Mouse (Mus musculus) T-helper 1 cell (primary cell): ENCODE data around the gene Gabpa.

ENCODE experiments used
- in situ Hi-C: fragments of 300-600 bp; cut with MboI, MseI; formaldehyde crosslinking; loops from one replicate; pipeline ENCODE4 v1.15.1; 2025; ENCODE audit warnings: high pct_unique_total_duplicates

Gene Gabpa

DNA sequence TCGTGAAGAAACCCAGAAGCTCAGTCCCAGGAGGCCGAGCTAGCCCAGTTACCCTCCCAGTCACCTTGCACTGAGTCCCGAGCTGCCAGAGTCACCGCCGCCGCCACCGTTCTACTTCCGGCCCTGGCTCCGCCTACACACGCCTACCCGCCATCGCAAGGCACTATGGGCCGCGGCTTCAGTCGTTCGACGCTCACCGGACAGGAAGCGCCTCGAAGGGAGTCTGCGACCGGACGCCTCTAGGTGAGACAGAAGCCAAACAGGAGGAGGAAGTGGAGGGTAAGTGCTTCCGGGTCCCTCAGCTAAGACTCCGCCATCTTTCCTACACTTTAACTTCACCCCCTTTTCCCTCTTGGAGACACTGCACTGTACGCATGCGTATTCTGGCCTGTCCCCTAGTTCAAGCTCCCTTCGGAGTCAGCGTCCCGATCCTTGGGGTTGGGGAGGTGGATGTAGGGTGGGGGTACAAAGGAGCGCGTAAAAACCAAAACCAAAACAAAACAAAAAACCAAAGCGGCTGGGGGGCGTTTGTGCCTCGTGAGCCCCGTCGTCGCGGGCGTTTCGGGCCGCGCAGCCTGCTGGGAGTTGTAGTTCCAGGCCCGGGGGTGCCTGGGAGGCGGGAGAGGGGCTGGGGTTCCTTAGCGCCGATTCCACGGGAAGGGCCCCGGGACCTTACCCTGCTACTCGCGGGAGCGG is at the start of gene Gabpa:
Gene Gabpa, plus strand, starts transcription at position 181 of the 696 bp plus-strand sequence.
- in situ Hi-C loops: loop anchor here (5.0 to 10.0 kb wide), 2 partner anchors 98 to 250 kb away; partner anchors contain the start of gene Mrpl39

DNA sequence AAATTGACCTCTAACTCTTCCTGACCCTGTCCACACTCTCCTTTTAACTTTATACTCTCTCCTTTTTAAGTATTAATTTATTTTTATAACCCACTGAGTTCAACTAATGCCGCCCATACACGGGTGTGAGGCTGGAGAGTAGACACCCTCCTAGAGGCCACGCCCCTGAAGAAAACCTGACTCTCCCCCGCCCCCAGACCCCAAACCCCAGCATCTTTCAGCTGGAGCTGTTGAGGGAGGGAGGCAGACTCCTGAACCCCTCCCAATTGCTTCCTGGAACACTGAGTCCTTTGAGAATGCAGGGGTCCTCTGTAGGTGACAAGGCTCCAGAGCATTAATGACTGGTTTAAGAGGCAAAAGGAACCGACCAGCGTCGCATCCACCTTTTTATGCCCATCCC is 49.8 kb upstream of the Gabpa start:
- in situ Hi-C loops: no loop called here

DNA sequence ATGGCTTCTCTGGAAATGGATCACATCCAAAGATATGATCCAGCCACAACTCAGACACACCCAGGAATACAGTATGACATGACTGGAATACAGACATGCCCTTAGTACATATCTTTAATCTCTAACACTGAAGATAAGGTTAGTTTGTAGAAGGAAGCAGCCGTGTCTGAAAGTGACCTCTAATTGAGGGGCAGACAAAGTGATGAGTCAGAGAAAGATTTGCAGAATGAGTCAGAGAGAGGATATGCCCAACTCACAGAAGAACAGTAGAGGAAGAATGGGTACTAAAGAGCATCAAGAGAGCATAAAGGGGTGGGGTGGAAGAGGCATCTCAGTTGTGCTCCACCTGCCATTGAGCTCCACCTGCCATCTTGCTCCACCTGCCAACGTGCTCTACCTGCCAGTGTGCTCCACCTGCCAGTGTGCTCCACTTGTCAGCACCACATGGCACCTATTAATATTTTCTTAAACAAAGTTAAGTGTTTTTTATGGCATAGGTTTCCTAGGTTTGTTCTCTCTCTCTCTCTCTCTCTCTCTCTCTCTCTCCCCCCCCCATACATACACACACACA is 44.0 kb upstream of the Gabpa start:
- in situ Hi-C loops: no loop called here

DNA sequence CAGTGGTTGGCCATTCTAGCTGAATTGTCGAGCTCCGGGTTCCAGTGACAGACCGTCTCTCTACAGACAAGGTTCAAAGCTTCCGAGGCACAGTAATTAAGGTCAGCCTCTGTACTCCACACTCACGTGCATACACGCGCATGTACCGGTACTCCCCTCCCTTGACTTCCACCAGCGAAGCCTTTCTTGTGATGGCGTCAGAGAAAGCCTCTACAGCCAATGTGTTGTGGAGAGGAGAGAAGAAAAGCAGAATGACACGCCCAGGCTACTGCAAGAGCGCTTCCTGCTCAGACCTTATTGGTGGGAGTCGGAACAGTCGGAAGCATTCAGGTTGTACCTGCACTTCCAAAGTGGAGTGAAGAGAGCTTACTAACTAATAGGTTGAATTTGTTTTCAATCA is 41.3 kb upstream of the Gabpa start:
- in situ Hi-C loops: no loop called here

DNA sequence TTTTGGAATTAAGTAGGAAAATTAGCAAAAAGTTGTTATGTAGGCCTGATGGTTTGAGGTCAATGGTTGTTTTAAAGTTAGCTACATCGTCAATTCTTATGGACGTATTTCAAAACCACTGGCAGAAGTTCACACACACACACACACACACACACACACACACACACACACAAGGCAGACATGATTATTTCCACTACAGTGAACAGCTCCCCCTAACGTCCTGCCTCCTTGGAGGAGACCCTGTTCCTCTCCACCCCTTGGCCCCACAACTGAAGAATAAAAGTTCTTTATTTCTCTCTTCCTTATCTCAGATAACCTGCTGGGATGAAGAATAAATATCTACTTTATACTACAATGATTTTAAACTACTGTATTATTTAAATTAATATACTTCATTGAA is 39.4 kb upstream of the Gabpa start:
- in situ Hi-C loops: no loop called here

DNA sequence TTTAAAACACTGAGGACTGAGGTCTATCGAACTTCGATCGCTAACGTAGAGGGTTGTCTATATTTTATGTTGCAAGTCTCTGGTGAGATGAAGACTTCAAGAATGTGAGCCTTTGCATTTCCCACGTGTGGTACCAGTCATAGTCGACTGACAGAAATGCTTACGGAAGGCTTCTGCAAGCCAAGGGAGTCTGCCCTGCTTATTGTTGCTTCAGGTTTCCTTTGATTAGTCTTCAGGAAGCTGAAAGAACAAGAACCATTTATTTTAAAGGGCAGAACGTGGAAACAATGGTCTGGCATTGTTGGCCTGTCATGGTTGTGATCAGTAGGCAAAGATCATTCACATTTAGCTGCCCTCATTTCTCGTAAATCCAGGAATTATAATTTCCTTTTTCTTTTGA is 38.0 kb upstream of the Gabpa start:
- in situ Hi-C loops: no loop called here

DNA sequence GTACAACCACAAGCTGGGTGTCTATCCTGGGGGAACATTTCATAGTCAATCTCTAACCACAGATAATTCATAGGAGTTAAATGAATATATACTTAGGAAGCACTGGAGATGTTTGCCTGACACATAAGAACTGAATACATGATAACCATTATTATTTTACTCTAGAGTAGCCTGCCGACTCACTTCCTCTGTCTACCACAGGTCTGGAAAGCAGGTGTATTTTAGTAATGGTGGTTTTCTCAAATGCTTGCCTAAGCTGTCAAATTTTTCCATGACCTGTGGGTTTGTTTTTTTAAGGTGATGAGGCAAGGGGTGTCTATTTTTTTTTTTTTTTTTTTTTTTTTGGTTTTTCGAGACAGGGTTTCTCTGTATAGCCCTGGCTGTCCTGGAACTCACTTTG is 34.7 kb upstream of the Gabpa start:
- in situ Hi-C loops: no loop called here

DNA sequence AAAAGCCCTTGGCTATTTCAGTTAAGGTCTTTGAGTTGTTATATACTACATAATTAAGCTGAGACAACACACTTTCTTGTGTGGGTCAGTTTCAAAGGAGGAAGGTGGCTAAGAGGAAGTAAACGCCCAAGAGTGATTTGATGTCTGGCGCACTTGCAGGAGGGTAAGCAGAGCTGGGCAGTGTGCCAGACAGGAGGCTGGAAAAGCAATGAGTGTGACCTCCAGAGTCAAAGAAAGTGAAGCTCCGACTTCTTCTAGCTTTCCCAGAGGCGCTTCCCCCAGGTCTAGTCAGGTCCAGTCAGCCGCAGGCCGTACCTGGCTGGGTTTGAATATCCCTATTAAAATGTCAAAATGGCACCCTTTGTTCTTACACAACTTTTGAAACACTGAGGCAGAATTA is 32.5 kb upstream of the Gabpa start:
- in situ Hi-C loops: no loop called here

DNA sequence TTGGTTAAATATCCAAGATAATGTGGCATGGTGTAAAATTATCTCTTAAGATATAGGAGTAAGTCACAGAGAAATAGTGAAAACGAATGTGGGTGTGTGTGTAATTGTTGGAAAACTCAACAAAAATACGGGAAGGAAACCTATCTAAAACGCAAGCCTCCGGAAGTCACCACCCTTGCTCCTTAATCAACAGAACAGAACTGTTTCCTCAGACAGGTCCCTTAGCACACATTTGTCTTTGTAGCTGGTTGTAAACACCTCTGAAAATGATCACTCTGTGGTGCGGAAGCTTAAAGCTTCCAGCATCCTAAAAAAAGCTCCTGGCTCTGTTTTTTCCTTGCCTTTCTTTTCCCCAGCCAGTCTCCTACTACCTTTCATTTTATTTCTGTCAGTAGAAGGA is 29.9 kb upstream of the Gabpa start:
- in situ Hi-C loops: no loop called here

DNA sequence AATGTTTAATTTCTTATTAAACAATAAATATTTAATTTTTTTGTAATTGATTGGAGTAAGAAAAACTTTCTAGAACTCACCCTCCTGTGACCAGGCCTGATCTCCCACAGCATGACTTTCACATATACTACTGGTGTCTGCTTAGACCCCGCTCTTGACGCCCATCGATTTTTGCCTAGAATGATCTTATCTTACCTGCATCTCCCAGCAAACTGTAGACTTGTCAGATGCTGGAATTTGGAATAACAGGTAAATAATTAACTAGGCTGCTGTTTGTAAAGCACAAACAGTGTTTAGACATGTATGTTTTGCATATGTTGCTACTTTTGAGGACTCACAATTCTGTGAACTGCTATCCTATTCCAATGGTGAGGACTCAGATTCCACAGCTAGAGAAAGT is 28.6 kb upstream of the Gabpa start:
- in situ Hi-C loops: no loop called here

DNA sequence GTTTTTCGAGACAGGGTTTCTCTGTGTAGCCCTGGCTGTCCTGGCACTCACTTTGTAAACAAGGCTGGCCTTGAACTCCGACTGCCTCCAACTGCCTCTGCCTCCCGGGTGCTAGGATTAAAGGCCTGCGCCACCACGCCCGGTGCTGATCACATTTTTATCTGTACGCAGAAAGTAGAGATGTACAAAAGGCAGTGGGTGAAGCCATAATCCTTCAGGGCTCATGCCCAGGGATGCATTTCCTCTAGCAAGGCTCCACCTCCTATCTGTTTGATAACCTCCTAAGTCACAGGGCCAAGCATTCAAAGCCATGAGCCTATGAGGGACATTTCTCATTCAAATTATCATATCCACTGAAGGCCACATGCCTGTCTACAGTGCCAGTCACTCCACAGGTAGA is 26.9 kb upstream of the Gabpa start:
- in situ Hi-C loops: no loop called here

DNA sequence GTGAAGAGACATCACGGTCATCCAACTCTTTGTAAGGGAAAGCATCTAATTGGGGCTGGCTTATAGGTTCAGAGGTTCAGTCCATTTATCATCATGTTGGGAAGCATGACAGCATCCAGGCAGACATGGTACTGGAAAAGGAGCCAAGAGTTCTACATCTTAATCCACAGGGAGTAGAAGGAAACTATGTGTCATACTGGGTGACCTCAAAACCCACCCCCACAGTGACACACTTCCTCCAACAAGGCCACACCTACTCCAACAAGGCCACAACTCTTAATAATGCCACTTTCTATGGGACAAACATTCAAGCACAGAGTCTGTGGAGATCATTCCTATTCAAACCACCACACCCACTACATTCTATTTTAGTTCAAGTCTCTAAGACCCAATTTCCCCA is 24.5 kb upstream of the Gabpa start:
- in situ Hi-C loops: no loop called here

DNA sequence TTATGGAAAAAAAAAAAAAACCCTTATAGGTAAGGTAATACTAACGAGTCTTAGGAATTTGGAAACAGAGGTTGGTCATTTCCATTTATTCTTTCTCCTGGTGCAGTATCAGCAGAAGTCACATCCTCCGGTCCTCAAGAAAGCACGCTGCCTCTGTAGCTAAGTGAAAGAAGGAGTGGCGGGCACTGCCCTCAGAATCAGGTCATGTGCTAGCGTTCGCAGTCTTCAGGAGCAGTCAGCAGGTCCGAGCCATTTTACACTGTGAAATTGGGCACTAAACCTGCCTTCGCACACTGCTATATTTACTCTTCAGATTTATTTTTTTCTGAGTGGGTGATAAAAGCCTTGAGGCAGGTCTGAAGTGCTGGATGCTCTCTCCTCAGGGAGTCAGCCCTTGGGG is 20.9 kb upstream of the Gabpa start:
- in situ Hi-C loops: no loop called here

DNA sequence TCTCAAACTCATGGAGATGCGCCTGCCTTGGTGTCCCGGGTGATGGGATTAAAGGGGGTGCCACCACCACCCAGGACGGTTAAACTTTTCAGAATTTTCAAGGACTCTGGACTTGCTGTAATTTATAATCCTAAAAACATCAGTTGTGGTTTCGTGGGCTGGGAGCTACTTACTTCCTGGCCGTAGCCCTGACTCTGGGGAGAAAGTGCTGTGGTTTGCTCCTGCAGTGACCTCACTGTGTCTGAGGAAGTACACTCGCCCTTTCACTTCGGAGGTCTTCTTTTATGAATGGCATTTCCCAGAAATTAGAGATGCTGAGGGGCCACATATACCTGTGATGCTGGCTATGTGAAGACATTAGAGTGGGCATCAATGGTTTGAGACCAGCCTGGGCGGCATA is 20.2 kb upstream of the Gabpa start:
- in situ Hi-C loops: no loop called here

DNA sequence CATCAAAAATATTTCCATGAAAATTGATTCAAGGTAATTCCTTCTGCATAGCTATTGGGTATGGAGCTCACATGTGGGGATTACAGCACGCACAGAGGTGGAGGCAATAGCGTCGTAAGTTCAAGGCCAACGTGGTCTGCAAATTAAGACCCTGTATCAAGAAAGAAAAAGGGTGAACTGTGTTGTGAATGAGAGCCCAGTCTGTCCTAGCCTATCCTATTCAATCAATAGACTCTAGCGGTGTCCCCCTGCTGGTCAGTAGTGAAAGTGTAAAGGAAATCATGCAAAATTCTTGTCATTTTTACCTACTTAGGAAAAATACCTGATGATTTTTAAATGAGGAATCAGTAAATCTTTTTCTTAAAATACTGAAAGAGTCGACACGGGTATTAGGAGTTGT is 17.3 kb upstream of the Gabpa start:
- in situ Hi-C loops: no loop called here

DNA sequence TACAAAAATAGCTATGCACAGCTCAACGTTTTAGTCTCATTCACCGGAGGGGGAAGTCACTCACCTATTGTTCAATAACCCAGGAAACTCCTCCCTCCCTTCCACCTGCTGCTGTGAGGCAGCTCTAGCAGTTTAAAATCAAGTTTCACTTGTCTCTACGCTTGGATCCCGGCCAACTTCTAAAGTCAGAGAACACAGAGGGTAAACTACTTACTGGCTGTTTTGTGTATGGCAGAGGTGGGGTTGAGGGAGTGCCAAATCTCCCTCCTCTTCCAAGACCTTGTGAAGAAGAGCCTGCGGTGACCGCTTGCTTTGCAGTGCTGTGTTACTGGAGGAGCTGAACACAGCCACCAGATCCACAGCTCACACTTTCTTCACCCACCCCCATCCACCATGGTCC is 9.7 kb upstream of the Gabpa start:
- in situ Hi-C loops: no loop called here

DNA sequence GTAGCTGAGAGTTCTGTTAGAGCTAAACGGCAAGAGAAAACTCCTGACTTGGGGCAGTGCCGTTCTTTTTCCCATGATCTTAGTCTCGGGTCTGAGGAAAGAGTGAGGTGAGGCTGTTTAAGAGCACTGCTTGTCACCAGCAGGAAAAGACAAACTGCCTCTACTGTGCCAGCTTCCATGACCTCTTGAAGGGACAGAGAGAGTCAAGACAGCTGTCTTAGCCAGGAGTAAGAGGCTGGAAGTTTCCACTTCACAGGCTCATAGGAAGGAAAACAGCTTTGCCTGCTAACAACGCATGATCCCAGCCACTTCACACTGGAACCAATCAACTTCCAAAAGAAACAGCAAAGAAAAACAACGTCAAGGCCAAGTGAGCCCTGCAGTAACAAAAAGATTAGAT is 3.0 kb upstream of the Gabpa start:
- in situ Hi-C loops: loop anchor here (5.0 to 10.0 kb wide), 2 partner anchors 94 to 247 kb away; partner anchors contain the start of gene Mrpl39

DNA sequence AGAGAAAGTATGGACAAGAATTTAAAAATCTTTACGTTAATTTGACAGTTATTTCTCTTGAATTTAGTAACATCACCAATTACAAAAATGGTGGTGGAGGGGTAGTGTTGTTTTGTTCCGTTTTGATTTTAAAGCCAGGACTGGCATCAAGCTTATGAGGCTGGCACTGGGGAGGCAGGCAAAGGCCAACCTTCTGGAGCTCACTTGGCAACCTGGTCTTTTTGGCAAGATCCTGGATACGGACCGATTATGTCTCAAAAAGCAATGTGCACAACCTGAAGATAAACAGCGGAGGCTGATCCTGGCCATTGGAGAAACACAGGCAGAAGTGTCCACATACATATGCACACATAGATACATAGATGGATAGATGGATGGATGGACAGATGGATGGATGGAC is 2.0 kb upstream of the Gabpa start:
- in situ Hi-C loops: loop anchor here (5.0 to 10.0 kb wide), 2 partner anchors 95 to 248 kb away; partner anchors contain the start of gene Mrpl39

DNA sequence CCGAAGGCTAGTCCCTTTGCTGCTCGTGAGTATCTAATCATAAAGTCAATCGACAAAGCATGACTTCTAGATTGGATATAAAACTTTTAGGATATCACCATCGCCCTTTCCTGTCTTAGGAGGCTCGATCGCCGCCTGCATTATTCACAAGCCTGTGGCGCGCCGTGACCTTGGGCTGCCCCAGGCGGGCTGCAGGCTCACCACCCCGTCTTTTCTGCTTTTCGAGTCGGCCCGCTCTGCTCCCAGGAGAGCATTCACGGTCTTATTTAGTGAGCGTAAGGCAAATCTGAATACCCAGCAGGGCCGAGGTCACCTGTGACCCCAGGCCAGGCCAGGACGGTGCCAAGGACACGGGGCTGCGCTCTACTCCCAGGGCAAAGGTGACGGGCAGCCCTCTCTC is 381 bp upstream of the Gabpa start:
- in situ Hi-C loops: loop anchor here (5.0 to 10.0 kb wide), 2 partner anchors 97 to 250 kb away; partner anchors contain the start of gene Mrpl39

DNA sequence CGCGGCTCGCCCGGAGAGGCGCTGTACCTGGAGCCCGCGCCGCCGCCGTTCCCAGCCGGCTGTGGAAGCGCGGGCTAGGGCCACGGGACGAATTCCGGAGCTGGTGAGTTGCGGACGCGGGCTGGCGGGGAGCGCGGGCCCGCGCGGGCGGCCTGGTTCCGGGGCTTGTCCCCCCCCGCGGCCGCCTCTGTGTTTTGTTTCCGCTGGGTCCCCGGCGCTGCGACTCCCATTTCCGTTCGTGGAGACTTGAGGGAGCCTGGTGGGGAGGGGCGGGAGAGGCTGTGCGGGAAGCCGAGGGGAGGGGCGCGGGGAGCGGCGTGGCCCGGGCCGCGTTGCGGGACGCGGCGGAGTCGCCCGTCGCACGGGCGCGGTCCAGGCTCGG is 707 bp downstream of the Gabpa start, which contains the start of gene Atp5j:
Gene Atp5j, minus strand, starts transcription at position 185 of the 382 bp plus-strand sequence.
- in situ Hi-C loops: loop anchor here (10.0 kb wide), 1 partner anchor 251 kb away; no protein-coding TSS in a partner anchor

DNA sequence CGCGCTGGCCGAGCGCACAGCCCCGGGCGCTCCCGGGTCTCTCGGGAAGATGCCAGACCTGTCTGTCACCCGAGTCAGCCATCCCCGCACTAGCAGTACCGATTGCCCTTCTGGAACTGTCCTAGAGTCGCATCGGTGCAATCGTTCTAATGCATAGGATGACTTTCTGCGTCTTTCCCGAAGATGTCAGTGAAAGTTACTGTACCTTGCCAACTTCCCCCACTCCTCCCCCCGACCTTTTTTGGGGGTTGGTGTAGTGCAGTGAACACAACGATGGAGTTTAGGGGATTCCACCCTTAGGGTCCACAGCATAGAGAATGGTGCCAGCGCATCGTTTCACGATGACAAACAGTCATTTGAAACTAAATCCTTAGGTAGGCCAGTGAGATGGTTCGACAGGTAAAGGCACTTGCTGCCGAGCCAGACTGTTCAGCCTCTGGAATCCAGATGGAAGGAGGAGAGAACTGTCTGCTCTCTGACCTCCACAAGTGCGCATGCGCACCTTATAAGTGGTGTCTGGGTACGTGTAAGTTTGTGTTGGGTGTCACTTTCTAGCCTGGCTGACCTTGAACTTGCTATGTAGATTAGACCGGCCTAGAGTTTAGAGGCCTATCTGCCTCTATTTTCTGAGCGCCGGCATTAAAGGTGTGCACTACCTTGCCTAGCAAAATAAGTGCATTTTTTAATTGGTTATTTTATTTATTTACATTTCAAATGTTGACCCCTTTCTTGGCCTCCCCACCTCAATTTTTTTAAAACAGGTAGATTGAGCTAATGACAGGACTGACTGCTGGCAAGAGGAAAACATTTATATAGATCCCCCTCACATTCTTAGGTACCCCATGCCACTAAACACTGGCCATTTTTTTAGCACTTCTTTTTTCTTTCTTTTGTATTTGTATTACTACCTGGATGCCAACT is 1.4 kb downstream of the Gabpa start:
- in situ Hi-C loops: loop anchor here (10.0 kb wide), 1 partner anchor 251 kb away; no protein-coding TSS in a partner anchor

DNA sequence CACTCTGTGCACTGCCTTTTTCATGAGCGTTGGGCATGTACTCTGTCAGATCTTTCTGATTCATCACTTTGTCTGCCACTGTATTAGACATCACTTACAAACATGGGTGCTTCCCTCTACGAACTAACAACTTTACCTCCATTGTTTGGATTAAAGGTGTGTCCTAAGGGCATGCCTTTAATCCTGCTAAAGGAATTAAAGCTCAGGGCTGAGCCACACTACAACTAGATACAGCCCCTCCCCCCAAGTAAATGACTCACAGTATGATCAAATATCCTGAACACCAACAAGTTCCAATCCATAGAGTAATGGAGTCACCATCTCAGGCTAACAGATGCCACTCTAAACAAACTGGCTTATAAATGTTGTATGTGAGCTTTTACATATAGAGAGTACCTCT is 3.9 kb downstream of the Gabpa start:
- in situ Hi-C loops: loop anchor here (10.0 kb wide), 1 partner anchor 254 kb away; no protein-coding TSS in a partner anchor
